Mouse (Mus musculus) retina, postnatal 1 day (tissue): ENCODE results near the gene Bdkrb2.

ENCODE experiments used
- DNase-seq: peaks from one replicate; pipeline ENCODE4 v3.0.0-alpha.2; 2012

Gene Bdkrb2

GRCm38 (mm10) chr12:105593471-105593870 is 30.4 kb downstream of the Bdkrb2 start:
- DNase-seq: no peak

DNA sequence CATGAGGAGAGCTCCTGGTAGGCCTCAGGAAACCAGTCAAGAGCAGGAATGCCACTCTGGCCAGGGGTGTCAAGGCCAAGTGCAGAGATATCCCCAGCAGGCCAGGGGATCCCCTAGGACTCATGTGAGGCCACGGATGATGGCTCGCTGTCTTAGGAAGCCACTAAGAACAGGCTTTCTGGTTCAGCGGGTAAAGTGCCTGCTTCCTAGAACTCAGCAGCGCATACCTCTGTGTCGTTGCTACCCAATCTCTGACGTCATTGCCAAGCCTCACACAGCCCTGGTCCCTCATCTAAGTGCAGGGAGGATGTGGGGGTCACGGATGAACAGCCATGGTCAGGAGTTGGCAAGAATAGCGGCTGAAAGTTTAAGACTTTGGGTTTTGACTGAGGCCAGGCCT is 34.1 kb downstream of the Bdkrb2 start:
- DNase-seq: no peak

GRCm38 (mm10) chr12:105598503-105598902 is 35.5 kb downstream of the Bdkrb2 start:
- DNase-seq: no peak

GRCm38 (mm10) chr12:105599098-105599497 is 36.1 kb downstream of the Bdkrb2 start:
- DNase-seq: no peak

DNA sequence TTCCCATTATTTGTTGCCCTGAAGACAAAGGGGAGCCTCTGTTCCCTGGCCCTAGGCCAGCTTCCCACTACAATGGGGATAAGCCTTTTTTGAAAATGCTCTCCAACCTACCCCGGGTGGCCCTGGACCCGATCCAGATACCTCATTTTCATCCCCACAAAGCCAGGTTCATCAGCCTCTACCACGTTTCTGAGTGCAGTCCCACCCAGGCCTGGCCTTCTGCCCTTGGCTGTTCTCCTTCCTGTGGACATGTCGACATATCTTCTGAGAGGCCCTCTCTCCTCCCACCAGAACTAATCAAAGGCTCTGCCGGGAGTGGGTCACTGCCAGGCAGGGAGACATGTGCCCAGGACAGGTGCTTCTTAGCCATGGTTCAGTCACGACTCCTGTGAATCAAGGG is 38.6 kb downstream of the Bdkrb2 start:
- DNase-seq: peak; percentile 80

- DNase-seq: no peak
Measured at GRCm38 (mm10) chr12:105602581-105603210, 39.7 kb downstream of the Bdkrb2 start, which contains the start of gene Bdkrb1. TSS of gene Bdkrb1 (plus strand) at chr12:105603085.

- DNase-seq: no peak
Measured at GRCm38 (mm10) chr12:105603904-105604303, 40.9 kb downstream of the Bdkrb2 start.

GRCm38 (mm10) chr12:105605212-105605611 is 42.2 kb downstream of the Bdkrb2 start:
- DNase-seq: peak; percentile 65

DNA sequence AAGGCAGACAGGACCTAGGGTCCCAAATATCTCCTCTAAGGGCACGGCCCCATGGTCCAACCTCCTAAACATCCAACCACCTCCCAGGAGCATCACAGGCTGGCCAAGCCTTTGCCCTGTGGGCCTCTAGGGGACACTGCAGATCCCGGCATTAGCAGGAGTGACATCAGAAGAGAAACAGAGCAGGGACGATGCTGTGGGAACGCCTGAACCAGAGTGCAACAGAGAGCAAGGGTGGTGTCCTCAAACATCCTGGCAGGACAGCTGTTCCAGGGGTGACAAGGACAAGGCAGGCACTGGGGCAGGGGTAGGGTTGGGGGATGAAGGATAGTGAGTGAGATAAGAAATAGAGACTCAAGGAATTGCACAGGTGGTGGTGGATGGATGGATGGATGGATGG is 43.9 kb downstream of the Bdkrb2 start:
- no peak for DNase-seq

GRCm38 (mm10) chr12:105611045-105611444 is 48.0 kb downstream of the Bdkrb2 start:
- DNase-seq: no peak

DNA sequence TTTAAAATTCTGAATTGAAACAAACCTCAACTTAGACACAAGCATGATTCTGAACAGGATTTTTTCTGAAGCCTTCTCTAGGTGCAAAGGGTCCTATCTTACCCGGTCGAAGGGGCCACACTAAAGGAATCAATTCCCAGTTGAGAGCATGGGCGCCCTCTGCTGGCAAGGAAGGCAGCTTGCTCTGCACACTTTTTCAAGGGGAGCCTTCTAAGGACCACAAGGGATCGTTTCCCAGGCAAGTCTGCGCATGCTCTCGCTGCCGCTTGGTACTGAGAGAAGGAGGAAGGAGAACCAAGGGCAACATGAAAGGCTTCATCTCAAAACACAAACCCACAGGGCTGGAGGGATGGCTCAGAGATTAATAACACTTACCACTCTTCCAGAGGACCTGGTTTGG is 48.7 kb downstream of the Bdkrb2 start:
- DNase-seq: peak; percentile 85

DNA sequence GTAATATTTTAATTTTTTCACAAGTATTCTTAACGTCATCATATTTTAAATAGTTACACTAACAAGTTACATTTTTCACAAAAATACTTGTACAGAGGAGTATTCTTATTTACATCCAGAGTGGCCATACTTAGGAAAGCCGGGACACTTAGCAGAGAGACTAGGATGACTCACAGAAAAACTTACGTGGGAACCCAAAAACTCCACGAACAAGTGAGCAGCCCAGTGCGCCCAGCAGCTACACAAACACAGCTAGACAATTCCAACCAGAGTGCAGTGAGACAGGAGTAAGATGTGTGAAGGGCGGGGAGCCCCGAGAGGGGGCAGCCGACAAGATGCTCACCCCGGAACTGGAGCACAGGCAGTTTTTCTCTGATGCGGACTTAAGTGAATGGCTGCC is 50.5 kb downstream of the Bdkrb2 start:
- no peak for DNase-seq

GRCm38 (mm10) chr12:105622048-105622447 is 59.0 kb downstream of the Bdkrb2 start:
- DNase-seq: no peak

- no peak for DNase-seq
Measured at GRCm38 (mm10) chr12:105622981-105623539, 60.0 kb downstream of the Bdkrb2 start.

GRCm38 (mm10) chr12:105625798-105626197 is 62.8 kb downstream of the Bdkrb2 start:
- DNase-seq: no peak

DNA sequence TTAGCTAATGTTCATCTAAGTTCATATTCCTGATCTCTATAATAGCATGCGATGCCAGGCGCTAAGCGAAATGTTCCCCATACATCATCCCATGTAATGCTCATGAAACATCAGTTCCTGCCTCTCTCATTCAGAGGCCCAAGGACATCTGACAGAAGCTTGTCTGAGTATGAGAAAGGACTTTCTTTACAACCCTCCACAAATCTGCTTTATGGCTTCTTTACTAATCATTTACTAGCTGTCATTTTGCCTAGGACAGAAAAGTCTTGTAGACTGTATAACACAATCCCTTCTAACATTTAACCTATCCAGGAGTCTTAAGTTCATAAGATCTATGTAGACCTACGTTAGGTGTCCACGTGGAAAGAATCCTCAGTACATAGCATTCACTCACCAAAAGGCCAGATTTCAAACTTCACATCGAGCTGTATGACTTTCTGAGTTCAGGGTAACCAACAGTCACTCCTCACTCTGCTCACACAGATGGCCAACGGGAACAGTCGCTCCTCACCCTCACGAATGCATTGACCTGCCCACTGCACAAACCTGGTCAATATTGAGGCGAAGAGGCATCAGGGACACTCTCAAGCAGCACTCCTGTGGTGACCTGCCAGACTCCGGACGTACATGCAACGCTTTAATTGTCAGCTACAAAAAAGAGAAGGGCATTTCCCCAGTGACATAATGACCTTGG is 71.5 kb downstream of the Bdkrb2 start:
- no peak for DNase-seq

- no peak for DNase-seq
Measured at GRCm38 (mm10) chr12:105636551-105636950, 73.5 kb downstream of the Bdkrb2 start.

DNA sequence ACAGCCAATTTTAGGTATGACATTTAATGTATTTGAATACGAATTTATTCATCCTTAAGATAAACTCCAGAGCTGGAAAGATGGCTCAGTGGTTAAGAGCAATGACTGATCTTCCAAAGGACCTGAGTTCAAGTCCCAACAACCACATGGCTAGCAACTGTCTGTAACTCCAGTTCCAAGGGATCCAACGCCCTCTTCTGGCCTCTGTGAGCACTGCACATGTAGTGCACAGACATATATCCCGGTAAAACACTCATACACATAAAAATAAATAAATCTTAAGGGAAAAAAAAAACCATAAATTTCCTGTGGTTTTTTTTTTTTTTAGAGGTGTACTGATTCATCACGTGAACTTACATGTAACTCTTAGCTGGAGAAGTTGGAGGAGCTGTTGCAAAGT is 74.5 kb downstream of the Bdkrb2 start:
- DNase-seq: no peak

GRCm38 (mm10) chr12:105642770-105643321 is 79.8 kb downstream of the Bdkrb2 start:
- no peak for DNase-seq
